Mouse (Mus musculus) olfactory bulb, adult 2 months (tissue): ENCODE results near the gene Hunk.

ENCODE experiments used
- CTCF ChIP-seq: fragments of 200-500 bp; IDR thresholded peaks from 2 replicates; pipeline ENCODE4 v1.5.1; 2012; ENCODE audit warnings: low read depth, mild to moderate bottlenecking, low read length, moderate library complexity; ENCODE audit not compliant: insufficient read depth
- POLR2A ChIP-seq: fragments of 200-500 bp; IDR thresholded peaks from 2 replicates; pipeline ENCODE4 v1.6.1; 2012; ENCODE audit warnings: mild to moderate bottlenecking, low read depth, low read length, moderate library complexity; ENCODE audit not compliant: insufficient read depth

GRCm38 (mm10) chr16:90534591-90534990 lies 148.8 kb downstream of the Hunk start:
- TF ChIP-seq CTCF (no peak), POLR2A (no peak)
